Mouse (Mus musculus) activated CD4-positive, CD25-positive, alpha-beta regulatory T cell, adult 9 weeks (primary cell): ENCODE data around the gene Vmn1r148. TPM values are rescaled to one million over a fixed set of nuclear protein-coding genes. Genes with fewer than 3 reads are reported as not detected.

ENCODE experiments used
- polyA plus RNA-seq: library from polyadenylated mRNA; unstranded; fragments of 100-300 nt; shearing (Covaris generic); gene quantifications from one replicate; pipeline ENCODE4 v1.2.1, GENCODE M21; 2017

Gene Vmn1r148
- polyA plus RNA-seq = not detected

GRCm38 (mm10) chr7:22413283-22413682, at the start of gene Vmn1r148:
Gene Vmn1r148 (plus strand): TSS chr7:22413583.

DNA sequence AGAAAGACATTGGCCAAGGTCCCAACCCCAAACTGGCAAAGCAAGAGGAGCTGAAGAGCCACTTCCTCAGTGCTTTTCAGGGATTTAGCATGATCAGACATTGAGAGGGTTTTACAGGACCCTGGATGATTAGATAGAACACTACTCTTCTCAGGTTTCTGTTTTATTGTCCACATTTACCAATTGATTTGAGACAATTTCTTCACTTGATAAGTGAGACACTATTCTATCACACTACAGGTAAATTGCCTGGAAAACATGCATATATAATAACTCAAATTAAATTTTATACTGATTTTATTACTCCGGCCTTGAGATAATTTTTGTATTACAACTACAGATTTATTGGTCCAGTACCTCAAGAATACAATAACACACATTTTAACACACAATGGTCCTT, 42.4 kb upstream of the Vmn1r148 start, which contains the start of gene Gm8660:
Gene Gm8660 (minus strand): TSS at position 101 of the 400 bp plus-strand sequence.

GRCm38 (mm10) chr7:22438129-22438528, 24.7 kb downstream of the Vmn1r148 start, which contains the start of gene Vmn1r149:
Gene Vmn1r149 (minus strand): TSS chr7:22438229.

GRCm38 (mm10) chr7:22463975-22464374, 50.6 kb downstream of the Vmn1r148 start, which contains the start of gene Gm10665:
Gene Gm10665 (minus strand): TSS chr7:22464075.

Other genes with a start within 250 kb of the Vmn1r148 start
- gene Vmn1r142, start 249.5 kb upstream of the Vmn1r148 start, polyA plus RNA-seq = not detected
- not detected for gene Vmn1r143, start 224.2 kb upstream of the Vmn1r148 start, polyA plus RNA-seq
- not detected for gene Gm8653, start 212.3 kb upstream of the Vmn1r148 start, polyA plus RNA-seq
- gene Gm8453, start 184.1 kb upstream of the Vmn1r148 start, polyA plus RNA-seq = not detected
- gene Gm4187, start 83.9 kb upstream of the Vmn1r148 start, polyA plus RNA-seq = not detected
- gene Gm8660, start 42.5 kb upstream of the Vmn1r148 start, polyA plus RNA-seq = not detected
- not detected for gene Vmn1r149, start 24.6 kb downstream of the Vmn1r148 start, polyA plus RNA-seq
- gene Gm10665, start 50.5 kb downstream of the Vmn1r148 start, polyA plus RNA-seq = not detected
- not detected for gene Vmn1r151, start 86.1 kb downstream of the Vmn1r148 start, polyA plus RNA-seq
- gene Vmn1r152, start 109.4 kb downstream of the Vmn1r148 start, polyA plus RNA-seq = not detected
- gene Gm8677, start 121.3 kb downstream of the Vmn1r148 start, polyA plus RNA-seq = not detected
- gene Gm4201, start 151.8 kb downstream of the Vmn1r148 start, polyA plus RNA-seq = not detected
- gene Gm4565, start 174.5 kb downstream of the Vmn1r148 start, polyA plus RNA-seq = not detected
- not detected for gene Vmn1r155, start 244.4 kb downstream of the Vmn1r148 start, polyA plus RNA-seq